Mouse (Mus musculus) intestine, embryonic 16.5 days (tissue): Measurements from ENCODE around the gene Slc17a4. TPM values are rescaled to one million over a fixed set of nuclear protein-coding genes. Genes with fewer than 3 reads are reported as not detected.

Experiments
- ATAC-seq: fragments of 200-750 bp; cut with Nextera tagmentation; 2 replicates; pipeline ENCODE4 v1.8.0; 2017; ENCODE audit warnings: moderate TSS enrichment, moderate library complexity
- H3K27ac ChIP-seq: fragments of 300-500 bp; sonication (generic); 2 replicates; pipeline ENCODE4 v1.5.1; 2014; ENCODE audit warnings: mild to moderate bottlenecking, low read length
- H3K27me3 ChIP-seq: fragments of 300-500 bp; sonication (generic); replicated peaks from 2 replicates; pipeline ENCODE4 v1.6.1; 2014; ENCODE audit warnings: low read length, control low read depth, mixed read lengths; ENCODE audit not compliant: control insufficient read depth, insufficient read depth
- H3K36me3 ChIP-seq: fragments of 300-500 bp; sonication (generic); 2 replicates; pipeline ENCODE4 v1.6.1; 2014; ENCODE audit warnings: low read length, control low read depth; ENCODE audit not compliant: control insufficient read depth, insufficient read depth
- H3K4me1 ChIP-seq: fragments of 300-500 bp; sonication (generic); 2 replicates; pipeline ENCODE4 v1.6.1; 2014; ENCODE audit warnings: low read length, control low read depth, mixed read lengths; ENCODE audit not compliant: control insufficient read depth, insufficient read depth
- H3K4me2 ChIP-seq: fragments of 300-500 bp; sonication (generic); 2 replicates; pipeline ENCODE4 v1.6.1; 2014; ENCODE audit warnings: low read depth, low read length, control low read depth
- H3K4me3 ChIP-seq: fragments of 300-500 bp; sonication (generic); 2 replicates; pipeline ENCODE4 v1.5.1; 2014; ENCODE audit warnings: mild to moderate bottlenecking, low read length
- H3K9ac ChIP-seq: fragments of 300-500 bp; sonication (generic); 2 replicates; pipeline ENCODE4 v1.6.1; 2014; ENCODE audit warnings: low read depth, low read length
- H3K9me3 ChIP-seq: fragments of 300-500 bp; sonication (generic); 2 replicates; pipeline ENCODE4 v1.6.1; 2016; ENCODE audit warnings: low read length, control low read depth; ENCODE audit not compliant: control insufficient read depth
- WGBS: fragments of 180-500 bp; shearing (Covaris S2); extraction: QIAGEN DNeasy Blood & Tissue Kit; methylation state at CpG from one replicate; pipeline ENCODE4 v1.1.7; 2014; 5-methylcytosine and 5-hydroxymethylcytosine counted together
- polyA plus RNA-seq: library from polyadenylated mRNA; unstranded; fragments of >200 nt; fragmentation: Nextera tagmentation; extraction: Ambion mirVana; gene quantifications from 2 replicates; pipeline ENCODE4 v1.2.1, GENCODE M21; 2015

The Slc17a4 gene
- polyA plus RNA-seq, 1 experiment from 2014 or later: 24.8 TPM

DNA sequence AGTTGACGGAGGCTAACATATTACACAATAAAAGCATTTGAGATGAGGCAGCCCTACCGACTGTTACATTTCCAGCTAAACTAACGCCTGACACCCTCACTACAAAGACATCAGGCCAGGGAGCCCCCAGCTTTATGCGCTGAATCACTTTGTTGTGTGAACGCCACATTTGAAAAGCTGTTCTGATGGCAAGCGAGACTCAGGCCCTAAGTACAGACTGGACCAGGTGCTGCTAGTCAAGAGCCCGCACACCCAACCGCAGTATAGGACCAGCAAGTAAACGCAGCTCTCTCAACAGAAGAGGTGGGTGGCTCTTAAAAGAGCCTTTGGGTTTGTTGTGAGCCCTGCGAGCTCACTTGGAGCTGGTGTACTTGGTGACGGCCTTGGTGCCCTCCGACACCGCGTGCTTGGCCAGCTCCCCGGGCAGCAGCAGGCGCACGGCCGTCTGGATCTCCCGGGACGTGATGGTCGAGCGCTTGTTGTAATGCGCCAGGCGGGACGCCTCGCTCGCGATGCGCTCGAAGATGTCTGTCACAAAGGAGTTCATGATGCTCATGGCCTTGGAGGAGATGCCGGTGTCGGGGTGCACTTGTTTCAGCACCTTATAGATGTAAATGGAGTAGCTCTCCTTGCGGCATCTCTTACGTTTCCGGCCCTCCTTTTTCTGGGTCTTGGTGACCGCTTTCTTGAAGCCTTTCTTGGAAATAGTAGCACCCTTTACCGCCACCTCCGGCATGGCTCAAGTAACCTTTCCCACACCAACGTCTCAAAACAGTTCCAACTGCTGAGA, 18.8 kb upstream of the Slc17a4 start, which contains the start of gene Hist1h2ba:
Gene Hist1h2ba, minus strand, starts transcription at position 736 of the 790 bp plus-strand sequence.
- H3K4me1 ChIP-seq: peaks cover 2% of the 10 kb centered on the region; the same call in 1 of the 2 replicates
- no peak within 1 kb of the TSS for H3K4me2 ChIP-seq
- no peaks in the 10 kb centered on the region for H3K27me3 ChIP-seq
- 93% methylated on average over 36 of the region's 39 CpGs for WGBS
- no peak for ATAC-seq
- H3K9ac ChIP-seq: no peak within 1 kb of the TSS
- H3K9me3 ChIP-seq: no peaks in the 10 kb centered on the region
- H3K36me3 ChIP-seq: no peaks in the 10 kb centered on the region
- no peak within 1 kb of the TSS for H3K27ac ChIP-seq
- H3K4me3 ChIP-seq: no peak within 1 kb of the TSS

DNA sequence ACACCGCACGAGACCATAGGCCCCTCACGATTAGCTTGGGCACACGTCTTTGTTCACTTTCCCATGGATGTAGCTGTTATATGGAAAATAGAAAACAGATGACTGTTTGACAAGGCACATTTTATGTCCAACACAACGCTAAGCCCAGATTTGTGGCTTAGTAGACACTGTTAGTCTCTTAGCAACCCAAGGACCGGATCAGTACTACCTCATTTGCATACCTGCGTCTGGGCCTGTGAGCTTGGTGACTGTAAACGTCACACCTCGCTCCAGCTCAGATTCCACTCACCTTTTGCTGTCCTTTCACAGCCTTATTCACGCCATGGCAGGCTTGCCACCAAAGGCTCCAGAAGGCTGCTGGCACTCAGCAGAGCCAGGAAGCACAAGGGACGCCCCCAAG, 16.1 kb upstream of the Slc17a4 start:
- no peak overlapping the region for H3K4me3 ChIP-seq
- H3K4me2 ChIP-seq: no peak overlapping the region
- 74% methylated on average over 11 of the region's 11 CpGs for WGBS
- no peak overlapping the region for H3K9ac ChIP-seq
- no peaks in the 10 kb centered on the region for H3K36me3 ChIP-seq
- H3K27ac ChIP-seq: no peak overlapping the region
- no peaks in the 10 kb centered on the region for H3K27me3 ChIP-seq
- ATAC-seq: no peak
- H3K4me1 ChIP-seq: peaks cover 7% of the 10 kb centered on the region; the same call in 1 of the 2 replicates
- no peaks in the 10 kb centered on the region for H3K9me3 ChIP-seq

DNA sequence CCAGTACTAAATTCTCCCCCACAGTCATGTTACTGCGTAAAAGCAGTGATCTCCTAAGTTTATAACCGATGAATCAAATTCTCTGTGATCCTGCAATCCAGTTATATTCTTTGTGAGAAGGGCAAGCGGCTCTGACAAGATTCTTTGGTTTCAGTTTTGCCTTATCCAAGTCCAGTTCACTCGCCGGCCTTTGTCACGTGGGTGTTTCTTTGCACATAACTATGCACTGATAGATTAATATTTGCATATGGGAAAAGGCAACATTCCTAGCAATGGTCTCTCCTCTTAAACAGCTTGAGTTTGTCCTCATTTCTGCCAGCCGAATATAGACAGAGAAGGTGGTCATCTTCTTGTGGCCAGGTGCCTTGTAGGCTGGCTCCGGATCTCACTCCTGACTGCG, 15.7 kb upstream of the Slc17a4 start:
- 0 out of 2 replicates have a peak, but pooled peaks have one; percentile 50 for ATAC-seq
- Histone ChIP-seq H3K27me3 (no peaks in the 10 kb centered on the region), H3K9me3 (no peaks in the 10 kb centered on the region), H3K9ac (no peak overlapping the region), H3K4me2 (0 out of 2 replicates have a peak overlapping the region, but pooled peaks have one; percentile 23), H3K27ac (no peak overlapping the region), H3K4me3 (no peak overlapping the region), H3K4me1 (peaks cover 7% of the 10 kb centered on the region; the same call in 1 of the 2 replicates), H3K36me3 (no peaks in the 10 kb centered on the region)
- WGBS: 76% methylated on average over 9 of the region's 9 CpGs

DNA sequence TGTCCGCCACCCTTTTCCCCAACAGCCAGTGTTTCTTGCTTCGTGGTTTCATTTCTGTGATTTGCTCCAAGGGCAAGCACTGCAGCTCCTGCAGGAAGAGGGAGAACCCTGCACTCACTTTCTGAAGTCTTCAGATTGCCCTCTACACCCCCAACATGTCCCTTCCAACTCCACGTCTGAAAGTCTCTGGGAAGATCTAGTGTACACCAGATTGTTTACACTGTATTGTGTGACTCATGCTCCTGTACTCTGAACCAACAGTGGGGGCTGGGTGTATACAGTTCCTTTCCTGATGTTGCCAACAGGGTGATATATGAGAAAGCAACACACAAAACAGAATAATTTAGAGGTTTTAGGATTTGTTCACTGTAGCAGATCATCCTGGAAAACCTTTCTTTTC, 13.8 kb upstream of the Slc17a4 start:
- Histone ChIP-seq H3K9ac (0 out of 2 replicates have a peak overlapping the region, but pooled peaks have one; percentile 0), H3K36me3 (no peaks in the 10 kb centered on the region), H3K4me3 (no peak overlapping the region), H3K9me3 (no peaks in the 10 kb centered on the region), H3K4me1 (peaks cover 7% of the 10 kb centered on the region; the same call in 1 of the 2 replicates), H3K27ac (no peak overlapping the region), H3K4me2 (no peak overlapping the region), H3K27me3 (no peaks in the 10 kb centered on the region)
- peak; percentile 80 for ATAC-seq
- 35% methylated on average over 3 of the region's 3 CpGs for WGBS

DNA sequence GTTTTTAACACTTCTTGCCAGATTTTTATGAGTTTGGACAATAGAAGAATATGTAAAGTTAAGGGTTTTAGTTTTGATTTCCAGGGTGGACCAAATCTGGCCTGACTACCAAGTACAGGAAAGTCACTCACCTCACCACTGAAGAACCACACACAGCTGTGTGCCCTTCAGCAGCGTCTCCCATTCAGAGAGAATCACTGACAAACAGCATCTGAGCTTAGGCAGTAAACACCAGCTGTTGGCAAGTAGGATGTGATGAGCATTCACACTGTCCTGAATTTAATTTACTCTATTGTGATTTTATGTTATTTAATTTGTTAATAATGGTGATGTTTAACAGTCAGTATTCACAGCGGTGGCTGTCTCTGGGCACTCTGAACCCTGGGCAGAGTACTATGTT, 11.0 kb upstream of the Slc17a4 start:
- 65% methylated on average over 2 of the region's 2 CpGs for WGBS
- Histone ChIP-seq H3K36me3 (no peaks in the 10 kb centered on the region), H3K9me3 (no peaks in the 10 kb centered on the region), H3K4me3 (no peak overlapping the region), H3K4me1 (peaks cover 7% of the 10 kb centered on the region; the same call in 1 of the 2 replicates), H3K27me3 (no peaks in the 10 kb centered on the region), H3K4me2 (no peak overlapping the region), H3K9ac (no peak overlapping the region), H3K27ac (no peak overlapping the region)
- no peak for ATAC-seq

DNA sequence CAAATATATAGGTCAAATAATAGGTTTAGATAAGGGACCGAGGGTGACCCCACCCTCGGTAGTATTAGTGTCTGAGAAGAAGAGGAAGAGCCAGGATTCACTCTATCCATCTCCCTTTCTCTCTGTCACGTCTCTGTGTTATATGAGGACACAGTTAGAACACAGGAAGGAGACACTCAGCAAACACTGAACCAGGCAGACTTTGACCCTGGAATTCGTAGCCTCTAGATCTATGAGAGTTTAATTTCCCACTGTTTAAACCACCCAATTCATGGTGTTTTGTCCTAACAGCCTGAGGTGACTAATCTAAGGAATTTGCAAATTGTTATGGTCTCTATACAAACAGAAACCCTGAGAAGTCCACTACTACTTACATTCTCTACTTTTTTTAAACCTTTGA, 2.9 kb upstream of the Slc17a4 start:
- ATAC-seq: peak; percentile 49
- Histone ChIP-seq H3K4me3 (no peak overlapping the region), H3K9ac (no peak overlapping the region), H3K36me3 (no peaks in the 10 kb centered on the region), H3K4me1 (peaks cover 20% of the 10 kb centered on the region), H3K27ac (no peak overlapping the region), H3K27me3 (no peaks in the 10 kb centered on the region), H3K4me2 (no peak overlapping the region), H3K9me3 (no peaks in the 10 kb centered on the region)
- WGBS: 31% methylated on average over 4 of the region's 4 CpGs

DNA sequence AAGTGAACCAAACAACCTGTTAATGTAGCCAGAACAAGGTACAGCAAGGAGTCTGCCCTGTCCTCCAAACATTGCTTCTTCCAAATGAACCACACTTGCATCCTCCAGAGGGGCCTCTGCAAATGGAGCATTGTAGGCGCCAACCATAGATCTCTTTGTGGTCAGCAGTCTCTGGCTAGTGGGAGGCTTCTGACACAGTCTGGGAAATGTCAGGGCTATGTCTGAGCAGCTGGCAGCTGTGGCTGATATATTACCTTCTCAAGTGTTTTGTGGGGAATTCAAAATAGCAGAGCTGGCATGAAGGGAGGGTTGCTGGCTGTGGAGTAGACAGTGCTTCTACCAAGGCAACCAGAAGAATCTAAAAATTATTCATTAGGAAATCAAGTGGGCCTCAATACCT, 1.3 kb upstream of the Slc17a4 start:
- Histone ChIP-seq H3K4me2 (no peak overlapping the region), H3K4me3 (no peak overlapping the region), H3K27ac (0 out of 2 replicates have a peak overlapping the region, but pooled peaks have one; percentile 9), H3K9ac (no peak overlapping the region), H3K4me1 (peaks cover 21% of the 10 kb centered on the region), H3K36me3 (no peaks in the 10 kb centered on the region), H3K27me3 (no peaks in the 10 kb centered on the region), H3K9me3 (no peaks in the 10 kb centered on the region)
- 75% methylated on average over 1 of the region's 1 CpGs for WGBS
- ATAC-seq: no peak

DNA sequence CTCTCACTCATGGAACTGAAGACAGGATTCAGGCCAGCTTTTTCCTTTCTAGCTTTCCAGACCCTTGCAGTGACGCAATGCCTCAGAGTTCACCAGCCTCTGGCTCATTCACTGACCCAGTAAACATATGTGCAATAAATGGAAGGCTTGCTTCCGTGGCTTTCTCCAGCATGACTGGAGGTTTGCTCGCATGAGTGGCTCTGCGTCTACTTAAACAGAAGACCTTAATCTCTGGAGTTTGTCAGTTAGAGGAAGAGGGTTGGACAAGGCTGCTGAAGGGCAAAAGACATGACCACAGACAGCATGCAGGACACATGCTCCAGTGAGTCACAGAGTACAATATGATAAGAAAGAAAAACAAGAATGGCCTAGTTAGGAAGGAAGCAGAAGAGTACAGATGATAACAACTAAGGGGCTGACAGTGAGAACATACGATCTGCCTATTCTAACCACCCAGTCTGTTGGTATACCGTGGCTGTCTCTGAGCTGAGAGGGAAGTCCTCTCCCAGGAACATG, 960 bp downstream of the Slc17a4 start:
- Histone ChIP-seq H3K36me3 (no peaks in the 10 kb centered on the region), H3K4me1 (peaks cover 21% of the 10 kb centered on the region), H3K27ac (peak overlapping the region; percentile 85), H3K27me3 (no peaks in the 10 kb centered on the region), H3K4me3 (peak overlapping the region; percentile 34), H3K9ac (no peak overlapping the region), H3K9me3 (no peaks in the 10 kb centered on the region), H3K4me2 (peak overlapping the region; percentile 32)
- ATAC-seq: peak; percentile 72
- 23% methylated on average over 6 of the region's 6 CpGs for WGBS

DNA sequence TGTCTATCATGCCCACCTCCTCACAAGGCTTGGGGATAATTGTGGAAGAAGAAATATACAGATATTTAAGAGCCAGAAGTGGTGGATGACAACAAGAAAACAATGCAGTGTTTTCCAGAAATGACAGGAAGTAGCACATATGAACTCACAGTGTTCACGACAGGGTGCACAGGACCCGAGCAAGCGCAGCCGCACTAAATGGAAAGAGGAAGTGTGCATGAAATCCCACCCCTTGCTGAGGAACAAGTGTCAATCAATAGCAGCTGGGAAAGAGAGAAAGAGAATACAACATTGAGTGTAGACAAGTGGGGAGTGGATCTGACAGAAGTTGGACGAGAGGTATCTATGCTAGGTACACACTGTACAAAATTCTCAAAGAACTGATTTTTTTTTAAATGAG, 3.5 kb downstream of the Slc17a4 start:
- Histone ChIP-seq H3K27me3 (no peaks in the 10 kb centered on the region), H3K9me3 (no peaks in the 10 kb centered on the region), H3K4me1 (peaks cover 18% of the 10 kb centered on the region), H3K4me2 (no peak overlapping the region), H3K9ac (no peak overlapping the region), H3K27ac (no peak overlapping the region), H3K36me3 (no peaks in the 10 kb centered on the region), H3K4me3 (no peak overlapping the region)
- no peak for ATAC-seq
- WGBS: 77% methylated on average over 5 of the region's 5 CpGs
